Mouse (Mus musculus): Measurements from ENCODE around the gene Akr1b3. TPM values are rescaled to one million over a fixed set of nuclear protein-coding genes. Genes with fewer than 3 reads are reported as not detected.
"Not testable (repeated sequence)": the region's sequence is repeated elsewhere in the genome, so short reads cannot be mapped to it uniquely, and the experiment has no call there.

Akr1b3 gene
- polyA plus RNA-seq, 1 experiment: 91.3 TPM

DNA sequence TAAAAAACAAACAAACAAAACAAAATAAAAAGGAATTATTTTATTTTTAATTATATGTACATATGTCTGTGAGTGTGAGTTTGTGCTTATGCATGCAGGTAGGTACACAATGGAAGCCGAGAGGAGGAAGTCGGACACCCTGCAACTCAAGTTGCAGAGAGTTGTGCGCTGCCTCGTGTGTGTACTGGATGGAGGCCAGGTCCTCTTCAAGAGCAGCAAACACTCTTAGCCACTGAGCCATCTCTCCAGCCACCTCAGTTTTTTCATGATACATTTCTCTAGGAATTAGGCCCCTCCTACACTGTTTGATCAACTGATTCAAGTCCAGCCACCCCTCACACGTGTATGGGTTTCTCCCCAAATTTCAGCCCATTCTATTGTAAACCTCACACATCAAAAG, 17.4 kb upstream of the Akr1b3 start:
- no peak for DNase-seq (ENCODE audit: low read depth, low spot score)
- WGBS: 44% methylated on average over 5 of the region's 5 CpGs

GRCm38 (mm10) chr6:34331804-34332203, 14.5 kb upstream of the Akr1b3 start:
- WGBS: 89% methylated on average over 12 of the region's 12 CpGs

GRCm38 (mm10) chr6:34331379-34331778, 14.1 kb upstream of the Akr1b3 start:
- WGBS: 85% methylated on average over 5 of the region's 5 CpGs
- no peak for DNase-seq (ENCODE audit: low read depth, low spot score)

More at GRCm38 (mm10) chr6:34331804-34332203, 14.5 kb upstream of the Akr1b3 start:
- DNase-seq (ENCODE audit: low read depth, low spot score): not testable (repeated sequence)

DNA sequence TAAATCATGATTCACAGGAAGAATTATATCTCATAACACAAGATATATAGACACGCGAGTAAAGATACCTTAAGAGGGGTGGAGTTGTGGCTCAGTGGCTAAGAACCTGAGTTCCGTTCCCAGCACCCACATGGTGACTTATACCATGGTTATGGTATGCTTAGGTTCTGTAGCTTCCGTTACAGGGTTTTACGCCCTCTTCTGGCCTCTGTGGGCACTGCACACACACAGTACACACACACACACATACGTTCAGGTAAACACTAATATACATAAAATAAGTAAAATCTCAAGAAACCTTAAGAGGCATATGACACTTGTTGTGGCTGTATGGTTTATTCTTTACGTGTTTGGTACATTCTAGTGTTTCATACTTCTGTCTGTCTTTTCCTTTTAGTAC, 4.8 kb upstream of the Akr1b3 start:
- no peak for DNase-seq (ENCODE audit: low read depth, low spot score)
- WGBS: 96% methylated on average over 7 of the region's 7 CpGs

GRCm38 (mm10) chr6:34318636-34319035, 1.4 kb upstream of the Akr1b3 start:
- WGBS: 82% methylated on average over 6 of the region's 6 CpGs
- no peak for DNase-seq (ENCODE audit: low read depth, low spot score)

GRCm38 (mm10) chr6:34318172-34318571, 894 bp upstream of the Akr1b3 start:
- WGBS: 24% methylated on average over 5 of the region's 5 CpGs

DNA sequence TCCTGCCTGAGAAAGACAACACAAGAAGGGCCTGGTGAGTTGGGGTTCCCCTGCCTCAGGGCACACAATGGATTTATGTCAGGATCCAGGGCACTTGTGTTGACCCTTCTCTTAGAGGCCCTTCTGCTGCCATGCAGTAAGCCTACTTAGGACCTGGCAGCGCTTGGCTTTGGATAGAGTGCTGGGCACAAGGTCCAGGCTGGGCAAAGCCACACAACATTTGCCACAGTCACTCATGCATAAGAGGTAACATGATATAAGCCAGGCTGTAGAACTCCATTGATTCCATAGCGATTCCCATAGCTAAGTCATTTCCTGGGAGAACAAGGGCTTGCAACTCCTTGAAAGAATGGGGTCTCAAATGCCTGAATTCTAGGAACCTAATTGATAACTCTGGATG, 3.4 kb downstream of the Akr1b3 start:
- WGBS: 89% methylated on average over 2 of the region's 2 CpGs
- no peak for DNase-seq (ENCODE audit: low read depth, low spot score)

More at GRCm38 (mm10) chr6:34318172-34318571, 894 bp upstream of the Akr1b3 start:
- DNase-seq (ENCODE audit: low read depth, low spot score): no peak

DNA sequence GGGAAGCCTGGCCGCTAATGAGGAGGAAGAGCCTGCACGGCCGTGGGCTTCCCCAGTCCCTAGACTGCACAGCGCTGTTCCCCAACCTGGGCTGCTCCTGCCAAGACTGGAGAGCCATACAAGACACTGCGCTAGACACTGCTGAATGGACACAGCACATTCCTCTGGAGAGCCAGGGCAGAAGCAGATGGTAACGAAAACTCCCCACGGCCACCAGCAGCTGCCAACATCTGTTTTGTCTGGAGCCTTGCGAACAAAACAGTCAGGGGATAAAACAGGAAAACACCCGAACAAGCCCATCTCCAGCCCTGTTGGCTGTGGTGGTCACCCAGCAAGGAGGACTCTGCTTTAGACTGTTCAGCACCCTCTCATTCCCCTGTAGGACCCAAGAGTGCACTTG, 3.9 kb downstream of the Akr1b3 start:
- 82% methylated on average over 9 of the region's 9 CpGs for WGBS
- DNase-seq (ENCODE audit: low read depth, low spot score): no peak

- no peak for DNase-seq (ENCODE audit: low read depth, low spot score)
- WGBS: 93% methylated on average over 11 of the region's 11 CpGs
Measured at GRCm38 (mm10) chr6:34310023-34310595, 7.2 kb downstream of the Akr1b3 start.

- DNase-seq (ENCODE audit: low read depth, low spot score): no peak
- 90% methylated on average over 6 of the region's 6 CpGs for WGBS
Measured at GRCm38 (mm10) chr6:34309526-34309925, 7.8 kb downstream of the Akr1b3 start.

GRCm38 (mm10) chr6:34306797-34307196, 10.5 kb downstream of the Akr1b3 start:
- WGBS: 94% methylated on average over 6 of the region's 6 CpGs
- no peak for DNase-seq (ENCODE audit: low read depth, low spot score)

- WGBS: 16% methylated on average over 10 of the region's 10 CpGs
- peak; percentile 85 for DNase-seq (ENCODE audit: low read depth, low spot score)
Measured at GRCm38 (mm10) chr6:34304675-34305241, 12.5 kb downstream of the Akr1b3 start.

DNA sequence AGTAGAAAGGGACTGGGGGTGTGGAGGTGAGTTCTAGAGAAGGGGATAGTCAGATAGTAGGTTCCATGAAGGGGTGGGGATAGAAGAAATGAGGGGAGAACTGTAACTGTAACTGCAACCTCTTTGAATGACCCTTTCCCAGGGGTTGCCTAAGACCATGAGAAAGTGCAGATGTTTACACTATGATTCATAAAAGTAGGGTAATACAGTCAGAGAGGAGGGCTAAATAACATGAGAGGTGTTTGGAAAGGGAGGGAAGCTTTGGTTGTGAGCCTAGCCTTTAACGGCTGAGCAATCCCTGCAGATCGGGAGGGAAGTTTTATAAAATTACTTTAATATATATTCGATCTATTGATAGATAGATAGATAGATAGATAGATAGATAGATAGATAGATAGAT, 20.2 kb downstream of the Akr1b3 start:
- WGBS: 52% methylated on average over 3 of the region's 3 CpGs
- no peak for DNase-seq (ENCODE audit: low read depth, low spot score)

- 92% methylated on average over 9 of the region's 9 CpGs for whole genome bisulfite sequencing
- DNase-seq (ENCODE audit: low read depth, low spot score): no peak
Measured at GRCm38 (mm10) chr6:34295437-34295836, 21.8 kb downstream of the Akr1b3 start.

DNA sequence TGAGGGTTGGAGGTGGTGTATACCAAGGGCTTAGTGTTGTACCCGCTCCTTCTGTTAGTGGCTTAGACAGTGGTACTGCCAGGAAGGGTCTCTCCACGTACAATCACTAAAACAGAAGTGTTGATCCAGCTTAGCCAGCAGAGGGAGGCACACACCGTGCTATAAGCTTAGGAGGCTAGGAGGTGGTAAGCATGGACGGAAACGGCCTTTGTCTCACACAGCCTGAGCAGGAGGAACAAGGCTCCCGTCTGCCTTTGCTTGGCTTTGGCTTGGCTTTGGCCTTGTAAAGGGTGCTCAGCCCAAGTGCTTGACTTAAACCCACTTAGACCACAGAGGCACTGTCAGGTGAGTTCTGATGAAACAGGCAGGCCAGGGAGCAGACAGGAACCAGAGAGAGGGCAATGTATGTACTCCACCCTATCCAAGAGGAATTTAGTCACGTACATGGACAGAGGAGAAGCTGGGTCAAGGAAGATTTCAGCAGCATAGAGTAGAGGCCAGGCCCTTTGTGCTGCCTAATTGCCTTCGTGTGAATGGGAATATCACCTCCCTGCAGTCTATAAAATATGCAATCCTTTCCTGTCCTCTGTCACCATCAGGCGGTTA, 24.3 kb downstream of the Akr1b3 start:
- DNase-seq (ENCODE audit: low read depth, low spot score): peak; percentile 63
- WGBS: 27% methylated on average over 9 of the region's 9 CpGs

DNA sequence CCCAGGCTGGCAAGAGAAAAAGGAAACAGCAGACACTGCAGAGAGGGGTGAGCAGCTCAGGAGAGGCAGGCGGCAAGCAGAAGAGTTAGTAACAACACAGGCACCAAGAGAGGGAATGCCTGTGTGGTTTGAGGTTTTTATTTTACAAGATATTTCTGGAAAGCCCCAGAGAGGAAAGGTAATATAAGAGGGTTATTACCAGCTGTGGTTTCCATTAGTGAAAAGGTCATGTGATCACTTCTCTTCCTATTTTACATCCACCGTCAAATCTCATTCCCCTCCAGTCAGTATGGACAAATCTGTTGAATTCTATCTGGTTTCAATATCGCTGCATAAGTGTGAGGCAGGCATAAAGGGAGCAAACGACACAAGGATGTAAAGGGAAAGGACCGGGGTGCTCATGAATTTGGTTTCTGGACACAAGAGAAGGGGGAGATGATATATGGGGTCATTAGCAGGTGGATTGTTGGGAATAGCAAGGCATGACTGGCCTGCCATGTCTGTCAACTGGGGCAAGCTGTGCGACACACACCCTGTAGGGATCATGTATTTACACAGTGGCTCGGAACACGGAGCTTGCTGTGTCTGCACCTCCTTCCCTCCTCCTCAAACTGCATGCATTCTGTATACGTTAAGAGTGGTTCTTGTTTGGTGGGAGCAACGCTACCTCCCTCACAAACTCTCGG, 24.9 kb downstream of the Akr1b3 start:
- 51% methylated on average over 11 of the region's 11 CpGs for WGBS
- no peak for DNase-seq (ENCODE audit: low read depth, low spot score)

GRCm38 (mm10) chr6:34290681-34291080, 26.6 kb downstream of the Akr1b3 start:
- 81% methylated on average over 8 of the region's 8 CpGs for WGBS
- no peak for DNase-seq (ENCODE audit: low read depth, low spot score)

GRCm38 (mm10) chr6:34290091-34290490, 27.2 kb downstream of the Akr1b3 start:
- 88% methylated on average over 17 of the region's 17 CpGs for WGBS

GRCm38 (mm10) chr6:34288098-34288497, 29.2 kb downstream of the Akr1b3 start:
- 82% methylated on average over 10 of the region's 10 CpGs for WGBS
- no peak for DNase-seq (ENCODE audit: low read depth, low spot score)

More at GRCm38 (mm10) chr6:34290091-34290490, 27.2 kb downstream of the Akr1b3 start:
- no peak for DNase-seq (ENCODE audit: low read depth, low spot score)

GRCm38 (mm10) chr6:34286841-34287240, 30.4 kb downstream of the Akr1b3 start:
- DNase-seq (ENCODE audit: low read depth, low spot score): no peak
- WGBS: 76% methylated on average over 3 of the region's 3 CpGs

GRCm38 (mm10) chr6:34278385-34278784, 38.9 kb downstream of the Akr1b3 start:
- DNase-seq (ENCODE audit: low read depth, low spot score): no peak
- WGBS: 67% methylated on average over 5 of the region's 5 CpGs

Data from large intestine, adult 2 months (tissue).